Mouse (Mus musculus) monocyte, adult 5-6 weeks (primary cell): ENCODE measurements around the gene Ttll11. TPM values are rescaled to one million over a fixed set of nuclear protein-coding genes. Genes with fewer than 3 reads are reported as not detected.
A peak's percentile ranks its signal among the peaks of the same experiment; 100 is the strongest.

Source experiments
- ATAC-seq: fragments of 153-309, 156-312 bp; replicated peaks from 2 replicates; pipeline ENCODE4 v1.8.0; 2017; ENCODE audit warnings: mild to moderate bottlenecking; ENCODE audit not compliant: low TSS enrichment, insufficient number of reproducible peaks, severe bottlenecking, poor library complexity, low FRiP score
- total RNA-seq: library from RNA; stranded (forward); fragments of 200-1000, 200-491, 200-594 nt; gene quantifications from 3 replicates; pipeline ENCODE4 v1.2.3, GENCODE M21; 2017

Ttll11 gene
- total RNA-seq, 1 experiment from 2014 or later, result not detected

DNA sequence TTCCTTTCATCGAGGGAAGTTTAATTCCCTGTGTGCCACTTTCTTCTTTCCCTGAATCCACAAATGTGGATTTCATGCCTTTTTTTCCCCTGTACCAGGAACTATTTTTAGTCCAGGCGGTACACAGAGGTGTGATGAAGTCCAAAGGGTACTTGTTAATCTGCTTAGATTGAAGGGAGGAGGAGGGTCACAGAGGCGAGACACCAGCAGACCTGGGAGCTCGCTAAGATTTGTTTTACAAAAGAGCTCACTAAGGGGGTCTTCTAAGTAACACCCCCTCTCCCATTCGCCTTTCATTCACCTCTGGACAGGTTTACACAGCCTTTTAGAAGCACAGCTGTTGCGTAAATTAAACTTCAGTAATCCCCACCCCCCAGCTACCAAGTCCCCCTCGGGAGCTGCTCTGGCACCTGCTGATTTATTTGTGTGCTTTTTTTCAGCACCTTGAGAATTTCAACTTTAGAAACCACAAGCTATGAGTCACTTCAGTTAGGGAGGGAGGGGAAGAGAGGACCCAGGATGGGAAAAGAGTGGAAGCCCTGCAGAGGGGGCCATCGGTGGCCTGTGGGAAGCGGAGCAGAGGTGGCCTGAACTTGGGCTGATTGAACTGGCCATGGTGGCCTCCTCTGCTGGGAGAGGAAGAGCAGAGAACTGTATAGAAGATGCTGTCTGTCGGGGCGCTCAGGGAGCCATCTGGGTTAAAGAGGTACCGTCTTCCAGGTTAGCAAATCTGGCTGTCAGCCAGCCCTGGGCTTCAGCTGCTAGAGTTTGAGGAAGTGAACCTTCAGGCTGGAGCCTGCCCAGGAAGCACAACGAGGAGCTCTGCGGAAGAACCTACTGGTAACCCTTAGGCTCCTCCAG lies 138.5 kb downstream of the Ttll11 start:
- ATAC-seq, result peak; percentile 65

- no peak for ATAC-seq
These were observed 140.8 kb downstream of the Ttll11 start for GRCm38 (mm10) chr2:35838751-35839479.

GRCm38 (mm10) chr2:35834198-35834913 lies 145.4 kb downstream of the Ttll11 start:
- ATAC-seq, result no peak

- ATAC-seq, result no peak
These were observed 146.2 kb downstream of the Ttll11 start for GRCm38 (mm10) chr2:35833546-35833945.

DNA sequence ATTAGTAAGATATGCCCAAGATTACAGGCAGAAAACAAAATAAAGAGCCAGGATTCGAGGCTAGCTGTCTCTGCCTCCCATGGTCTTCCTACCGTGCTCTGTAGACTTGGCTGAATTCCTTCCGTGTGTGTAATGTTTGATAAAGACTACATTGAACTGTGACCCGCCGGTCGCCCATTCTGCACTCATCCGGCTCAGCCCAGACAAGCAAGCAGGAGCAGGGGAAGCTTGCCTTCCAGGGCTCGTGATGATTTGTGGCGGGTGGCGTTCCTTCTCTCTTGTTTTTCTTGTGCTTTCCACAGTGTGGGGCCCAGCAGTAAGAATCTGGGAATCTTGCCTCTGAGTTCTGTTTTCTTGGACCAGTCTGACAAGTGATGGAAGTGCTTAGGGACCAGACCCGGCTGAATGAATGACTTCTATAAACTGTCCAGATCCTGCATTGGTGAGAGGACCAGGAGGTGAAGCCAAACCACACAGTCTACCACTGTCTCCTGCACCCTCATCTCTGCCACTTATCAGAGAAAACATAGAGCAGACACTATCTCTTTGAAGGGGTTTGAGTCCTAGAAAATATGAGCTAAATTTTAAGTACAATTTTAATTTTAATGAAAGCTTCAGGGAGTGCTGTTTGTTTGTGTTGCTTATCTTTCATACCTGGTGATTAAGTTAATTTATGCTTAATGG lies 146.8 kb downstream of the Ttll11 start:
- no peak for ATAC-seq

DNA sequence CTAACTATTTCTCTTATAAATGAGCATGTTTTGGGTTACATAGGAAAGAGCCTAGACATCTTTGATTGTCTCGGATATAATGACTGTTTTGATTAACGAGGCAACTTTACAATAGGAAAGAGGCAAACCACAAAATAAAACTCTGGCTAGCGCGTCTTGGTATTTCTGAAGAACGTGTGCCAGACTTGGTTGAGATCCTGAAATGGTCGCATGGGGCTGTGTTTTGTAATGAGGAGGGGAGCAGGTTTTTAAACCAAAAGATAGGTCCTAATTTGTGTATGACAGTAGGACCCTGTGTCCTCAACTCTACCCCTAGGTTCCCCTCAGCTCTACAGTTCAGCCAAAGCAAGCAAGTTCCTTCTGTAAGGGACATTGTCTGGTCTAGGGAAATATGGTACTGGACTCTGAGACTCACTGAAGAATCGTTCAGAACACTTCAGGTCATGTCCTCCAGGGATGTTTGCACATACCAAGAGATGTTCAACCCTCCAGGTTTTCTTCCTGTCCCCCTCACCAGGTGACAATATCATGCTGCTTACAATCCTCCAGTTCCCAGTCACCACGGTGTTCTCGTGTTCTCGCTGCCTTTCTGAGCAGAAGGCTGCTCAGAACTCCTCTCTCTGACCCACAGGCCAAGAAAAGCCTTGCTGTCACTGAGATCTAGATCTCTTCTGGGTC lies 147.7 kb downstream of the Ttll11 start:
- ATAC-seq, result no peak

GRCm38 (mm10) chr2:35830966-35831903 lies 148.5 kb downstream of the Ttll11 start:
- ATAC-seq, result no peak

DNA sequence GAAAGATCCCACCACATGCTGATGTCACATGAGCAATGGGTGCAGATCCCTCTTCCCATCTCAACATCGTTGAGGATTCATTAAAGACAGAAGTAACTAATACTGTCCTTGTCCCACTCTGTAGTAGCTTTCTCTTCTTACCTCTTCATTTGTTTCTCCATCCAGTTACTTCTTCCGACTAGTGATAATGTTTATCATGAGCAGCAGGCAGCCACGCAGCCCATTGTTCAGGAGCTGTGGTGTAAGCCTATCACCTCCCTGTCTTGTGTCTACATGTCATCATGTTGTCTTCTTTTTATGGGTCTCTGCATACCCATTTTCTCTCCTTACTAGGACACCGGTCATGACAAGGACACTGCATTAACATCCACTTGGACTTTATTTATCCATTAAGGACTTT lies 150.6 kb downstream of the Ttll11 start:
- ATAC-seq, result no peak

GRCm38 (mm10) chr2:35827886-35828285 lies 151.8 kb downstream of the Ttll11 start:
- no peak for ATAC-seq

- no peak for ATAC-seq
These were observed 154.6 kb downstream of the Ttll11 start for GRCm38 (mm10) chr2:35825157-35825556.

DNA sequence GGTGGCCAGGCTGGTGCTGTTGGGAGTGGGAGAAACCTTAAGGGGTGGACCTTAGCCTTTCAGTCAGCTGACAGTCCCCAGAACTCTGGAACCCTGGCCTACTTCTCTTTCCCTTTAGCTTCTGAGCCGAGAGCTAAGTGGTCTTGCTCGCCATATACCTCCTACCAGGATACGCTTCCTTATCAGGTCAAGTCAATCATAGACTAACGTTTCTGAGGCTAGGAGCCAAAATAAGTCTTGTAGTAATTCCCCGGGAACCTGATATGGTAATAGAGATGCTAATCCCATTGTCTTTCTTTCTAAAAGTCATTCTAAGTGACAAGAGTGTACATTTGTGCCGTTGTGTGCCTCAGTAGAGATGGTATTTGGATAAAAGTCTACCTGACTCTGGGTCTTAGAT lies 156.1 kb downstream of the Ttll11 start:
- ATAC-seq, result no peak

DNA sequence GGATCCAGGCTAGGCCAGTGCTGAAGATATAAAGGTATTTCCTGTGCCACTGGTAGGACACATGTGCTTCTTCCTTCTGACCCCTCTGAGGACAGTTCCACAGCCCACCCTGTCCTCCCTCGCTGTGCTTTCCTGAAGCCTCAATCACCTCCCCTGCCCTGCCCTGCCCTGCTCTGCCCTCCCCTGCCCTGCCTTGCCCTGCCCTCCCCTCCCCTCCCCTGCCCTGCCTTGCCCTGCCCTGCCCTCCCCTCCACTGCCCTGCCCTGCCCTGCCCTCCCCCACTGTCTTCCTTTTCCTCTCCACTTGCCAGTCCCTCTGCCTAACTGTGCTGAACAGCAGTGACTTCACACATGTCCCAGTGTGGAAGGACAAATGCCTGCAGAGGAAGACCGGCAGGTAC lies 160.8 kb downstream of the Ttll11 start:
- ATAC-seq, result no peak

GRCm38 (mm10) chr2:35816056-35816661 lies 163.6 kb downstream of the Ttll11 start:
- no peak for ATAC-seq

- ATAC-seq, result no peak
These were observed 167.2 kb downstream of the Ttll11 start for GRCm38 (mm10) chr2:35812561-35812933.

DNA sequence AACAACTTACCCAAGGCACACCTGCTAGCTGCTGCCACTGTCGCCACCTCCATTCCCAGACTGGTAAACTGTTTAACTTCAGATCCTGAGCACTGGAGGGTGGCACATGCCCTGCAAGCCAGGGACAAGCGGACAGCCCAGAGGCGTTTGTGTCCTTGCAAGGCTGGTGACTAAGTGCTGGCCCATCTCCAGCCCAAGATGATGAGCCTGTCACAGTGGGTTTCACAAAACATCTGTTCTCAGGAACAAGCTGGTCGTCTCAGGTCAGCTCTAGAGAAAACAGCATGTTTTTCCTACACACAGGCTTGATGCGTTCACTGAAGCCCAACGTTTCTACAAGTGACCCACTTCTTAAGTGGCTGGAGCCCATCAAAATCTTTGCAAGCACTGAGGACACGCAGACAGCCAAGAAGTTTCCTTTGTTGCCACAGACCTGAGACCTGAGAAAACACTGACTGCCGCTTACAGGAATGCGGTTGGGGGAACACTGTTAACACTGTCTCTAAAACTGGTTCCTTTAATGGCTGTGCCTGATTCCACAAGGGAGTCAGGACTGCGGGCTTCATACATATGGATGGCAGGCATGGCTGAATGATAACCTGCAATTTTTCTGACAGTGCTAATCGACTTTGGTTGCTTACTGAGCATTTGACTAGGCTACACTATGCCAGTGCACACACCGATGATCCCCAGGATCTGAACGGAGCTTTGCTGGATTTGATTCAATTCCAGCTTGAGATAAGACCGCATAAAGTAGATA lies 167.7 kb downstream of the Ttll11 start:
- ATAC-seq, result no peak

DNA sequence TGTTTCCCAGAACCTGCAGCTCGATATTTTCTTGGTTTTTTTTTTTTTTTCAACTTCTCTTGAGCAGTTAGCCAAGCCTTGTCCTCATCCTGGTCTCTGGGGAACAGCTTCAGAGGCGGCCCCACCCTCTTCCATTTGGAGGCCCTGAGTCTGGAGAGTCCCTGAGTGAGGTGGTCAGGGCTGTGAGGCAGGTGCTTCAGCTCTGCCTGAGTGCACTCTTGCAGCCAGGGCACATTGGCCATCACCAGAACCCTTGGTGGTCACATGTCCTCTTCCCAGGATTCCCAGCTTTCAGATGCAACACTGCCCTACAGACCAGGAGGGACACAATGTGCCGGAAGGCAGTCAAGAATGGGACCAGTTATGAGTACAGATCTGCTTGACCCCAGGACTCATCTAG lies 169.7 kb downstream of the Ttll11 start:
- no peak for ATAC-seq
